Mouse (Mus musculus) heart, embryonic 10.5 days (tissue): ENCODE measurements around the gene Vegfb. TPM values are rescaled to one million over a fixed set of nuclear protein-coding genes. Genes with fewer than 3 reads are reported as not detected.

ENCODE experiments used
- DNase-seq: peaks from one replicate; pipeline ENCODE4 v3.0.0-alpha.2; 2017; ENCODE audit warnings: low spot score
- H3K27ac ChIP-seq: fragments of 300-500 bp; sonication (generic); 2 replicates; pipeline ENCODE4 v1.5.1; 2016; ENCODE audit warnings: mild to moderate bottlenecking
- H3K27me3 ChIP-seq: fragments of 300-500 bp; sonication (generic); 2 replicates; pipeline ENCODE4 v1.6.1; 2016; ENCODE audit warnings: mild to moderate bottlenecking; ENCODE audit not compliant: poor library complexity, insufficient read depth, severe bottlenecking
- H3K36me3 ChIP-seq: fragments of 300-500 bp; sonication (generic); 2 replicates; pipeline ENCODE4 v1.6.1; 2016; ENCODE audit warnings: mild to moderate bottlenecking, moderate library complexity
- H3K4me1 ChIP-seq: fragments of 300-500 bp; sonication (generic); 2 replicates; pipeline ENCODE4 v1.6.1; 2016; ENCODE audit warnings: mild to moderate bottlenecking
- H3K4me3 ChIP-seq: fragments of 300-500 bp; sonication (generic); 2 replicates; pipeline ENCODE4 v1.5.1; 2016; ENCODE audit warnings: mild to moderate bottlenecking, moderate library complexity
- H3K9me3 ChIP-seq: fragments of 300-500 bp; sonication (generic); 2 replicates; pipeline ENCODE4 v1.6.1; 2016; ENCODE audit warnings: mild to moderate bottlenecking, moderate library complexity
- WGBS: fragments of 180-500 bp; shearing (Covaris S2); methylation state at CpG from one replicate; pipeline ENCODE4 v1.1.7; 2016; 5-methylcytosine and 5-hydroxymethylcytosine counted together
- polyA plus RNA-seq: library from polyadenylated mRNA; unstranded; fragments of >200 nt; fragmentation: Nextera tagmentation; extraction: Ambion mirVana; gene quantifications from 2 replicates; pipeline ENCODE4 v1.2.1, GENCODE M21; 2016

Vegfb gene
- polyA plus RNA-seq, 1 experiment from 2014 or later: 53.0 TPM

DNA sequence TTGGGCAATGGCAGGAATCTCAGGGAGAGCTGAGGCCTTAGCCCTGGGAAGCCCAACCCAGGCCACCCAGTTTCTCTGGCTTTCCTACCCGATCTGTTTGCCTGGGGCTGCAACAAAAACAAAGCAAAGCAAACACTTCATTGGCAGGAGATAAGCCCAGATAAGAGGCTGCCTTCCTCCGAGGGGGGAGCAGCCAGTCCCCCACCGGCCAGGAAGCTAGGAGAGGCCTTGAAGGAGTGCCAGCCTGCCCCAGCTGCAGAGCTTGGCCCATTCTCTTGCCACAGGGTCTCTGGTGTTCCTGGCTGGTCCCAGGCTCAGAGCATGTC lies 34.8 kb downstream of the Vegfb start:
- DNase-seq: no peak
- Histone ChIP-seq H3K9me3 (no peaks in the 10 kb centered on the region), H3K4me1 (peaks cover 54% of the 10 kb centered on the region), H3K27me3 (no peaks in the 10 kb centered on the region), H3K27ac (peak overlapping the region; percentile 90), H3K36me3 (peaks cover 51% of the 10 kb centered on the region), H3K4me3 (peak overlapping the region; percentile 73)
- 2% methylated on average over 3 of the region's 3 CpGs for WGBS

DNA sequence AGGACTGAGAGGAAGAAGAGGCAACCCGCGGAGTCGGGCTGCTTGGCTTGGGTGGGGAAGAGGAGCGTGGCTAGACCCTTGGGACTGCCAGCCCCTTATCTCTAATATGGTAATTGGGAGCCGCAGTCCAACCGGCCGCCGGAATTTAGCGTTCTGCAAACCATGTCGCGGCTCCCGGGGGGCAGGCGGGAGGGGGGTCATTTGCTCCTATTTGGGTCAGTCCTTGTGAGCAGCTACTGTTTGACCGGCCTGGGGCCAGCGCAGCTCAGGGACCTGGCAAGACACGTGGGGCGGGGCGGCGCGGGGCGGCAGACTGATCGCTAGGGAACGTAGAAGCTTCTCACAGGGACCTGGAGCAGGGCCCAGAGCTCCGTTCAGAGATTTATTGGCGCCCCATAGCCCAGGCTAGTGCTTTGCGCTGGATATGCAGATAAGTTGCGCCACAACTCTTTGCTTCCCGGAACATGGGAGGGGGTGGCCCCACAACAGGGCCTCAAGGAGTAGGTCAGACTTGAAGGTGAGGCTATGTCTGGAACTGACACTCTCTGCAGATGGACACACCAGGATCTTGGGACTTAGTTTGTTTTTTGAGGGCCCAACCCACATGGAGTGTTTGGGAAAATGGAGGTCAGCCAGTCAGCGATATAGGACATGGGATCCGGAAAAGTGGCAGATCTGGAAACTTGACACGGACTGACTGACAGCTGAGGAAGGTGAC lies 35.3 kb downstream of the Vegfb start:
- WGBS: under 1% methylated on average over 31 of the region's 31 CpGs
- Histone ChIP-seq H3K27me3 (no peaks in the 10 kb centered on the region), H3K4me3 (peak overlapping the region; percentile 73), H3K9me3 (no peaks in the 10 kb centered on the region), H3K4me1 (peaks cover 54% of the 10 kb centered on the region), H3K36me3 (peaks cover 46% of the 10 kb centered on the region), H3K27ac (peak overlapping the region; percentile 90)
- peak; percentile 86 for DNase-seq

DNA sequence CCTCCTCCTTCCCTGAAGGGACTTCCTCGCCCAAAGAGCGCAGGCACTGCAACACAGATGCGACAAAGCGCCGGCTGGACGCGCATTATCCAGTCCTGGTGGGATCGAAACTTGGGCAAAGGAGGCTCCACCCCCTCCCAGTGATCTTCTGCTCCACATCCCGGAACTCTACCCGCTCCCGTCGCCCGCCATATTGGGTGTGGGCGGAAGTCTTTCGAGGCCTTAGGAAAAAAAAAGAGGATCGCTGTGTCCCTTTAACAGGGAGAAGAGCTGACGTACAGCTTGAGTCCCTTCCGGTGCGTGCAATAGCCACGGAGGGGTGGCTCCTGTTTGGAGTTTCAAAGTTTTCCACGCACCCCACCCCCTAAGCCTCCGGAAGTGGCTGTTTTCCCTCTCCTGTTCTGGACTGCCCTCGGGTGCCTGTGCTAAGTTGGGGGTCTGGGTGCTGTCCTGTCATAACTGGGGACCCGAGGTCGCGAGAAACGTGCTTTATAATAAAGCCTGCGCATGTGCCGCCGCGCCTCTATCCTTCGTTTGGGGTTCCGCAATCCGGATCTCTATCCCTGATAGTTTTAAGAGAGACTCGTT lies 36.0 kb downstream of the Vegfb start:
- peaks cover 54% of the 10 kb centered on the region for H3K4me1 ChIP-seq
- peak; percentile 96 for DNase-seq
- H3K4me3 ChIP-seq: peak overlapping the region; percentile 73
- H3K27ac ChIP-seq: peak overlapping the region; percentile 90
- H3K9me3 ChIP-seq: no peaks in the 10 kb centered on the region
- H3K36me3 ChIP-seq: peaks cover 42% of the 10 kb centered on the region
- H3K27me3 ChIP-seq: no peaks in the 10 kb centered on the region
- under 1% methylated on average over 35 of the region's 35 CpGs for WGBS

DNA sequence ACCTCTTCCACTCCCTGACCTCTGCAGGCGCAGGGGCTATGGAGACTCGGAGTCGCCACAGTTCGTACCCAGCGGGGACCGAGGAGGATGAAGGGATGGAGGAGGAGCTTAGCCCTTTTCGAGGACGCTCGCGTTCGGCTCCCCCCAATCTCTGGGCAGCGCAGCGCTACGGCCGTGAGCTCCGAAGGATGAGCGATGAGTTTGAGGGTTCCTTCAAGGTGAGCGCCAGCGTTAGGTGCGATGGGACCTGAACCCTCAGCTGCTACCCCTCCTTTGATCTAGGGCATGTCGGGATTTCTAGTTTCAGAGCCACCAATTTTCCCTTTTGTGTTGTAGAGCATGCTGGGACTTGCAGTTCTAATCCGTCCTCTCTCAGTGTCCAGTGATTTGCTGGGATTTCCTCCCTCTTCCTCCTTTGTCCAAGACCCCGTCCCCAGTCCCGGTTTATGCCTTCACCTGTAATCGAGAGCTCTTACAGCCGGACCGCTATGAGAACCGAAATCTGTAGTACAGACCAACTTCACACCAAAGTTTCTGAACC lies 36.8 kb downstream of the Vegfb start:
- under 1% methylated on average over 28 of the region's 28 CpGs for WGBS
- DNase-seq: peak; percentile 87
- no peaks in the 10 kb centered on the region for H3K9me3 ChIP-seq
- H3K27me3 ChIP-seq: no peaks in the 10 kb centered on the region
- H3K27ac ChIP-seq: peak overlapping the region; percentile 90
- peaks cover 39% of the 10 kb centered on the region for H3K36me3 ChIP-seq
- H3K4me3 ChIP-seq: peak overlapping the region; percentile 73
- H3K4me1 ChIP-seq: peaks cover 50% of the 10 kb centered on the region

DNA sequence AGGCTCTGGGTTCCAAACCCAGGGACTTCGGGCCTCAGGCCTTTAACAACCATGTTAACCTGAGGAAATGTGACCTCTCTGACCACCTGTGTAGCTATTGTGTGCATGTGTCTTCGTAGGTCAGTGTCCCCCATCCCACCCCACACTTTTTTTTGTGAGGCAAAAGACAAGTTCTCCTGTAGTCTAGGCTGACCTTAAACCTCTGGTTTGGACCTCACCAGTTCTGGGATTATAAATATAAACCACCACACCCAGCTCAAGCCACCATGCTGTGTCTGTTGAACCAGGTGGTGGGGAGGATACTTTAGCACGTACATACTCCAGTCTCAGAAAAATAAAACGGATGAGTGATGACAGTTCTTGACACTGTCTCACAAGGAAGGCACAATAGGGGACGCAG lies 37.5 kb downstream of the Vegfb start:
- 57% methylated on average over 5 of the region's 5 CpGs for WGBS
- no peaks in the 10 kb centered on the region for H3K27me3 ChIP-seq
- peaks cover 38% of the 10 kb centered on the region for H3K36me3 ChIP-seq
- H3K4me3 ChIP-seq: peak overlapping the region; percentile 73
- H3K9me3 ChIP-seq: no peaks in the 10 kb centered on the region
- H3K4me1 ChIP-seq: peaks cover 43% of the 10 kb centered on the region
- DNase-seq: no peak
- peak overlapping the region; percentile 90 for H3K27ac ChIP-seq

GRCm38 (mm10) chr19:6949532-6949931 lies 37.9 kb downstream of the Vegfb start:
- no peak for DNase-seq
- H3K9me3 ChIP-seq: no peaks in the 10 kb centered on the region
- WGBS: 87% methylated on average over 5 of the region's 5 CpGs
- H3K27ac ChIP-seq: peak overlapping the region; percentile 38; the same call in 1 of the 2 replicates
- H3K4me1 ChIP-seq: peaks cover 39% of the 10 kb centered on the region
- H3K27me3 ChIP-seq: no peaks in the 10 kb centered on the region
- peaks cover 36% of the 10 kb centered on the region for H3K36me3 ChIP-seq
- H3K4me3 ChIP-seq: peak overlapping the region; percentile 73; the same call in 1 of the 2 replicates

DNA sequence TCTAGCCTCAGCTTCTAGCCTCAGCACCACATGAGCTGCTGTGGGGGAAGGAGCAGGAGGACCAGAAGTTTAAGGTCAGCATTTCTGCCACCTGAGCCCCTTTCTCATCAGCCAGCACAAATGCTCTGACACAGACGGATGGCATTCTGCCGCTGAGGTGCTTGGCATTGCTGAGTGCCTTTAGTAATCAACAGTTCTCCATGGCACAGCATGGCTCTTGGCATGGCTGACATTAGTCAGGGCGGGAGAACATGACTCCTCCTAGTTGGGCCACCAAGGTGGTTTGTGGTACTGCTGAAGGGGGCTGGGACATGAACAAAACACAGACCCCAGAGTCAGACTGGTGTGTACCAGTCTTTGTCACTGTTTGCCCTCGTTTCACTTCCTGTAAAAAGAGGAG lies 39.3 kb downstream of the Vegfb start:
- 76% methylated on average over 4 of the region's 4 CpGs for WGBS
- Histone ChIP-seq H3K27ac (no peak overlapping the region), H3K27me3 (no peaks in the 10 kb centered on the region), H3K9me3 (no peaks in the 10 kb centered on the region), H3K4me3 (no peak overlapping the region), H3K4me1 (peaks cover 27% of the 10 kb centered on the region), H3K36me3 (peaks cover 29% of the 10 kb centered on the region)
- DNase-seq: no peak

- no peaks in the 10 kb centered on the region for H3K9me3 ChIP-seq
- no peak overlapping the region for H3K27ac ChIP-seq
- DNase-seq: no peak
- peaks cover 27% of the 10 kb centered on the region for H3K4me1 ChIP-seq
- H3K27me3 ChIP-seq: no peaks in the 10 kb centered on the region
- peaks cover 29% of the 10 kb centered on the region for H3K36me3 ChIP-seq
- no peak overlapping the region for H3K4me3 ChIP-seq
- WGBS: 50% methylated on average over 4 of the region's 4 CpGs
Measured at GRCm38 (mm10) chr19:6947742-6948141, 39.7 kb downstream of the Vegfb start.

DNA sequence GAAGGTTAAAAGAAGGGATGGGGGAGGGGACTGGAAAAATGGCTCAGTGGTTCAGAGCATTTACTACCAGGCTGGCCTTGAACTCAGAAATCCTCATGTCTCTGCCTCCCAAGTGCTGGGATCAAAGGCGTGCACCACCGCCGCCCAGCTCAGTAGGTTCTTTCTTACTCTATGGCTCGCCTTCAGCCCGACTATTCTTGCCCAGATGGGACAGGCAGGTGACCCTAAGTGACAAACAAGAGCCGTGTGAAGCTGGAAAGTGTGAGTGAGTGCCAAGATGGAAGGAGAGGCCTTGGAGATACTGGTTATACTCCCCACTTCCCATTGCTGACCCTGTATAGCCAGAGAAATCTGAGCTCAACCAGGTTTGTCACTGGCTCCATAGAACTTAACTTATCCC lies 43.7 kb downstream of the Vegfb start:
- peaks cover 17% of the 10 kb centered on the region; the same call in 1 of the 2 replicates for H3K27me3 ChIP-seq
- peaks cover 20% of the 10 kb centered on the region for H3K36me3 ChIP-seq
- no peak for DNase-seq
- H3K27ac ChIP-seq: no peak overlapping the region
- H3K4me3 ChIP-seq: no peak overlapping the region
- 91% methylated on average over 6 of the region's 6 CpGs for WGBS
- peaks cover 34% of the 10 kb centered on the region for H3K4me1 ChIP-seq
- no peaks in the 10 kb centered on the region for H3K9me3 ChIP-seq

- H3K36me3 ChIP-seq: peaks cover 16% of the 10 kb centered on the region
- H3K27me3 ChIP-seq: peaks cover 25% of the 10 kb centered on the region
- H3K27ac ChIP-seq: peak overlapping the region; percentile 96
- H3K4me3 ChIP-seq: peak overlapping the region; percentile 88
- H3K4me1 ChIP-seq: peaks cover 38% of the 10 kb centered on the region
- no peak for DNase-seq
- WGBS: 33% methylated on average over 5 of the region's 5 CpGs
- no peaks in the 10 kb centered on the region for H3K9me3 ChIP-seq
Measured at GRCm38 (mm10) chr19:6942764-6943163, 44.7 kb downstream of the Vegfb start.

DNA sequence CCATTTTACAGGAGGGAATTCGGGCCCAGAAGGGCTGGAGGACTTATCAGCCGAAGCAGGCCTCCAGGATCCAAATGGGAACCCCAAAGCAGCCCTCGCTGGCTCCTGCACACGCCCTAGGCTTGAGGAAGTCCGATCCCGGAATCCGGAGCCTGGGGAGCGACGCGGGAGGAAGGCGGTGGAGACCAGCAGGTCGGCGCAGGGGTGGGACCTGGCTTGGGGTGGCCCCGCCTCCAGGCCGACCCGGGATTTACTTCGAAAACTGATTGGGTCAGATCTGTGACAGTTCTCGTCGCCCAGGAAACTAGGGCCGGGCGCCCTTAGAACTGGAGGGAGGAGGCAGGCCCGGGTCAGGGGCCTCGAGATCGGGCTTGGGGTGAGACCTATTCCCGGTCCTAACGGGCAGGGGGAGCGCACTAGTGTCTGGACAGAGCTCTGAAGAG lies 45.2 kb downstream of the Vegfb start, which contains the start of gene Gpr137:
Gene Gpr137 (minus strand): TSS at position 232 of the 443 bp plus-strand sequence.
- 0% methylated on average over 27 of the region's 27 CpGs for WGBS
- H3K27me3 ChIP-seq: peaks cover 28% of the 10 kb centered on the region
- H3K4me1 ChIP-seq: peaks cover 39% of the 10 kb centered on the region
- H3K9me3 ChIP-seq: no peaks in the 10 kb centered on the region
- peak within 1 kb of the TSS; percentile 88 for H3K4me3 ChIP-seq
- H3K27ac ChIP-seq: peak within 1 kb of the TSS; percentile 96
- peak; percentile 98 for DNase-seq
- H3K36me3 ChIP-seq: peaks cover 16% of the 10 kb centered on the region

GRCm38 (mm10) chr19:6941372-6942248 lies 45.8 kb downstream of the Vegfb start, which contains the start of gene Bad:
Gene Bad, plus strand, starts transcription at chr19:6941861.
- under 1% methylated on average over 83 of the region's 83 CpGs for WGBS
- peak; percentile 95 for DNase-seq
- H3K4me3 ChIP-seq: peak within 1 kb of the TSS; percentile 88
- peak within 1 kb of the TSS; percentile 96 for H3K27ac ChIP-seq
- peaks cover 13% of the 10 kb centered on the region for H3K36me3 ChIP-seq
- peaks cover 39% of the 10 kb centered on the region for H3K4me1 ChIP-seq
- H3K27me3 ChIP-seq: peaks cover 28% of the 10 kb centered on the region
- H3K9me3 ChIP-seq: no peaks in the 10 kb centered on the region
